Mouse (Mus musculus): ENCODE data around the gene Lipc. TPM values are rescaled to one million over a fixed set of nuclear protein-coding genes. Genes with fewer than 3 reads are reported as not detected.

The Lipc gene
- polyA plus RNA-seq, 1 experiment from 2014 or later = 0.56 TPM

DNA sequence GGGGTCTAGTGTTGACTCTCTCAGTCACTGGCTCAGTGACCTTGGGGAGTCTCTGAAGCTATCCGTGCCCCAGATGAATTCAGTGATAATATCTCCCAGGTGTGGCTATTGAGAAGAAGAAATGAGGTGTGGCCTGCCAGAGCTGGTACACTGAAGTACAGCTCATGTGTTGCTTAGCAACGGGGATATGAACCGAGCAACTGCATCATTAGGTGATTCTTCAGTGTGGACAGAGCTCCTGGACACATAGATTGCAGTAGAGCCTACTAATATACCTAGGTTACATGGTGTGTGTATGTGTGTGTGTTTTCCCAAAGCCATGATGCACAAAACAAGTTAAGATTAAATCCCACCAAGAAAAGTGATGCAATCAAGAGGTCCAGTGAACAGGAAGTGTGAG lies 100.5 kb downstream of the Lipc start:
- no peak for ATAC-seq (replicated peaks; ENCODE audit: extremely low read depth, insufficient read depth, low FRiP score)
- H3K4me3 ChIP-seq (ENCODE audit: low read length) = no peak overlapping the region
- peaks cover 28% of the 10 kb centered on the region for H3K4me1 ChIP-seq (ENCODE audit: control insufficient read depth, insufficient read depth, low read length)
- H3K36me3 ChIP-seq (ENCODE audit: control insufficient read depth, insufficient read depth) = no peaks in the 10 kb centered on the region
- no peak overlapping the region for H3K9ac ChIP-seq (ENCODE audit: low read length)
- H3K9me3 ChIP-seq (replicated peaks; ENCODE audit: control insufficient read depth, low read length) = no peaks in the 10 kb centered on the region
- WGBS = 73% methylated on average over 3 of the region's 3 CpGs
- no peak overlapping the region for H3K27ac ChIP-seq (ENCODE audit: low read length)
- no peak overlapping the region for H3K4me2 ChIP-seq (ENCODE audit: low read depth, low read length)
- H3K27me3 ChIP-seq (ENCODE audit: control insufficient read depth, insufficient read depth, low read length) = no peaks in the 10 kb centered on the region

DNA sequence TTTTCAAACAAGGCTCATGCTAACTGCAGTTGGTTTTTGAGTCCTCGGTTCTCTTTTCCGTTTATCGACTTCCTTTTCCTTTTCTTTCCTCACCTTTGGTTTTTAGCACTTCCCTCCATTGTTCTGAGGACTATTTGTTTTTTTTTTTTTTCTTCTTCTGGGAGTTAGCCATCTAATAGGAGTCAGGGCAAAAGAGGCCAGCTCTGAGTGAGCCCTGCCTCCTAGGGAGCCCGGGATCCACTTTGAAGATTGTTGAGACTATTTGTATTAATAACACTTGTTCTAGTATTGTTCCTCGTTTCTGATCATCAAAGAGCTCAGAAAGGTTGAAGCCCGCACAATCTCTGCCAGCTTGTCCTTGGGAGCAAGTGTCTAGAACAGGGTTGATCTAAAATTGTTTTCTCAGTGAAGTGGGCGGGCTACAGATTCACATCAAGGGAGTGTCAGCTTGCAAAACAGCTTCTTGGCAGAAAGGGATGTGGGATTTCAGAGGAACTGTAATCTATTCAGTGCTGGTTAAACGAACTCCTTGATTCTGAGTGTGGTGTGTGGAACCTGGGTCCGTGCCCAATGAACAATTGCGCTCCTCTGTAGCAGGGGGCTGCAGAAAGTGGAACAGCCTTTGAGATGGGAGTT lies 103.8 kb downstream of the Lipc start:
- peak overlapping the region; percentile 33 for H3K4me3 ChIP-seq (ENCODE audit: low read length)

DNA sequence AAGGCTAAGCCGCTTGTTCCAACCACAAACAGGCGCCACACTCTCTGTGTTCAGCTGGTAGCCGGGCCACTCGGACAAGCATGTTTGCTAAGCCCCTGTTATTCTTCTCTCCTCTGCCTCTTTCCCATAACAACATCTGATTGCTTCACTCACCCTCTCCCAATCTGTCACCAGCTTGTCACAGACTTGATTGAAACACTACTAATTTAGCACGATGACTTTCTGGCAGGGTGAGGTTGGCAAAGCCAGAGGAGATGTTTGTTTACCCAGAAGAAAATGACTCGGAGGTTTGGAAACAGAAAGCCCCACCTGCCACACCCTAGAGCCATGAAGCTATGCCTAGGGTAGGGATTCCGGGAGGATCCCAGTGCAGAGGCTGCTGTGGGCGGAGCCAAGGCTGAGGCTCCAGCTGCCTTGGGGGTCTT lies 104.4 kb downstream of the Lipc start:
- no peaks in the 10 kb centered on the region for H3K36me3 ChIP-seq (ENCODE audit: control insufficient read depth, insufficient read depth)
- H3K4me1 ChIP-seq (ENCODE audit: control insufficient read depth, insufficient read depth, low read length) = peaks cover 14% of the 10 kb centered on the region
- H3K27me3 ChIP-seq (ENCODE audit: control insufficient read depth, insufficient read depth, low read length) = no peaks in the 10 kb centered on the region
- peak; percentile 59 for ATAC-seq (replicated peaks; ENCODE audit: extremely low read depth, insufficient read depth, low FRiP score)
- H3K9ac ChIP-seq (ENCODE audit: low read length) = peak overlapping the region; percentile 51; the same call in 1 of the 2 replicates
- 0 out of 2 replicates have a peak, but pooled peaks cover 3% of the 10 kb centered on the region for H3K9me3 ChIP-seq (replicated peaks; ENCODE audit: control insufficient read depth, low read length)
- H3K4me3 ChIP-seq (ENCODE audit: low read length) = peak overlapping the region; percentile 33
- 19% methylated on average over 8 of the region's 8 CpGs for WGBS
- H3K27ac ChIP-seq (ENCODE audit: low read length) = peak overlapping the region; percentile 82
- H3K4me2 ChIP-seq (ENCODE audit: low read depth, low read length) = peak overlapping the region; percentile 55

More for the DNA sequence above, 103.8 kb downstream of the Lipc start:
- no peaks in the 10 kb centered on the region for H3K27me3 ChIP-seq (ENCODE audit: control insufficient read depth, insufficient read depth, low read length)
- peak overlapping the region; percentile 55 for H3K4me2 ChIP-seq (ENCODE audit: low read depth, low read length)
- H3K9ac ChIP-seq (ENCODE audit: low read length) = peak overlapping the region; percentile 51; the same call in 1 of the 2 replicates
- H3K27ac ChIP-seq (ENCODE audit: low read length) = peak overlapping the region; percentile 82
- 0 out of 2 replicates have a peak, but pooled peaks cover 3% of the 10 kb centered on the region for H3K9me3 ChIP-seq (replicated peaks; ENCODE audit: control insufficient read depth, low read length)
- peaks cover 14% of the 10 kb centered on the region for H3K4me1 ChIP-seq (ENCODE audit: control insufficient read depth, insufficient read depth, low read length)
- 0 out of 2 replicates have a peak, but pooled peaks have one; percentile 61 for ATAC-seq (replicated peaks; ENCODE audit: extremely low read depth, insufficient read depth, low FRiP score)
- WGBS = 43% methylated on average over 10 of the region's 10 CpGs
- H3K36me3 ChIP-seq (ENCODE audit: control insufficient read depth, insufficient read depth) = no peaks in the 10 kb centered on the region

DNA sequence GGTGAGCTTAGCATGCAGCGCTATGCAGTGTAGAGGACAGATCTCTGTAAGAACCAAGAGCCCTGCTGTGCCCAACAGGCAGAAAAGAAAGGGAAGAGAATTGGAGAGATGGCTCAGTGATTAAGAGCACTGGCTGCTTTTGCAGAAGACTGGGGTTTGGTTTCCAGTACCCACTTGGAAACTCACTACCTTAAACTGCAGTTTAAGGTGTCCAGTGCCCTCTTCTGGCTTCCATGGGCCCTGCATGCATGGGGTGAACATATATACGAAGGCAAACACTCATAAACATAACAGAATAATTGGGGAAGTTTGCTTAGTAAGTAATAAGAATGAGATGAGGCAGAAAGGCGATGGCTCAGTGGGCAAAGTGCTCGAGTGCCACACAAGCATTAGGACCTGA lies 108.8 kb downstream of the Lipc start:
- Histone ChIP-seq H3K4me1 (ENCODE audit: control insufficient read depth, insufficient read depth, low read length) (peaks cover 37% of the 10 kb centered on the region), H3K4me3 (ENCODE audit: low read length) (no peak overlapping the region), H3K27me3 (ENCODE audit: control insufficient read depth, insufficient read depth, low read length) (no peaks in the 10 kb centered on the region), H3K4me2 (ENCODE audit: low read depth, low read length) (no peak overlapping the region), H3K9ac (ENCODE audit: low read length) (no peak overlapping the region), H3K27ac (ENCODE audit: low read length) (peak overlapping the region; percentile 58), H3K9me3 (replicated peaks; ENCODE audit: control insufficient read depth, low read length) (0 out of 2 replicates have a peak, but pooled peaks cover 3% of the 10 kb centered on the region), H3K36me3 (ENCODE audit: control insufficient read depth, insufficient read depth) (no peaks in the 10 kb centered on the region)
- 98% methylated on average over 4 of the region's 4 CpGs for WGBS
- no peak for ATAC-seq (replicated peaks; ENCODE audit: extremely low read depth, insufficient read depth, low FRiP score)

DNA sequence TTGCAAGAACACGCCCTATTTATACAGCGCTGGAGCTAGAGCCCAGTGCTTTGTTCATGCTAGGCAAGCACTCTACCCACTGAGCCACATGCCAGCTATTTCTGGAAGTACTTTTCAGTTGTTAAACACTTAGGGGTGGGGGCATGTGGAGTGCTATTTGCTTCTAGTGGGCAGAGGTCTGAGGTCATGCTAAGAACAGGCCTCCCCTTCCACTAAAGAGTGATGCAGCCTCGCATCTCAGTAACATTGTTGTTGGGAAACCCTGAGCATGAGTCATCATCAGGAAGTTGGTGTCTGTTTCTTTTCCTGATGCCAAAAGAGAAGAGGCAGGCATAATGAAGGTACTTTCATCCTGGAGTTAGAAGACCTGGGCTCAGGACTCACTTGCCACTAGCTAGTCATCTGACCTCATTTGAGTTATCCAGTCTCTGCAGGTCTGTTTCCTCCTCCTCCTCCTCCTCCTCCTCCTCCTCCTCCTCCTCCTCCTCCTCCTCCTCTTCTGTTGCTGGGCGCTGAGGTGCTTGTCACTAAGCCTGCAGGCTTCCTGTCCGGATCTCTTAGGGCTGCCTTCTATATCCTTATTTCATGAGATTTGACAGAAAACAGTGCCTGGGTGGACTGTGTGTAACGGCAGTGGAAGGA lies 109.6 kb downstream of the Lipc start:
- H3K9ac ChIP-seq (ENCODE audit: low read length) = no peak overlapping the region
- peak overlapping the region; percentile 79 for H3K27ac ChIP-seq (ENCODE audit: low read length)
- WGBS = 54% methylated on average over 6 of the region's 6 CpGs
- no peak overlapping the region for H3K4me2 ChIP-seq (ENCODE audit: low read depth, low read length)
- H3K36me3 ChIP-seq (ENCODE audit: control insufficient read depth, insufficient read depth) = no peaks in the 10 kb centered on the region
- H3K4me3 ChIP-seq (ENCODE audit: low read length) = no peak overlapping the region
- ATAC-seq (replicated peaks; ENCODE audit: extremely low read depth, insufficient read depth, low FRiP score) = no peak
- 0 out of 2 replicates have a peak, but pooled peaks cover 3% of the 10 kb centered on the region for H3K9me3 ChIP-seq (replicated peaks; ENCODE audit: control insufficient read depth, low read length)
- H3K4me1 ChIP-seq (ENCODE audit: control insufficient read depth, insufficient read depth, low read length) = peaks cover 28% of the 10 kb centered on the region
- H3K27me3 ChIP-seq (ENCODE audit: control insufficient read depth, insufficient read depth, low read length) = no peaks in the 10 kb centered on the region

DNA sequence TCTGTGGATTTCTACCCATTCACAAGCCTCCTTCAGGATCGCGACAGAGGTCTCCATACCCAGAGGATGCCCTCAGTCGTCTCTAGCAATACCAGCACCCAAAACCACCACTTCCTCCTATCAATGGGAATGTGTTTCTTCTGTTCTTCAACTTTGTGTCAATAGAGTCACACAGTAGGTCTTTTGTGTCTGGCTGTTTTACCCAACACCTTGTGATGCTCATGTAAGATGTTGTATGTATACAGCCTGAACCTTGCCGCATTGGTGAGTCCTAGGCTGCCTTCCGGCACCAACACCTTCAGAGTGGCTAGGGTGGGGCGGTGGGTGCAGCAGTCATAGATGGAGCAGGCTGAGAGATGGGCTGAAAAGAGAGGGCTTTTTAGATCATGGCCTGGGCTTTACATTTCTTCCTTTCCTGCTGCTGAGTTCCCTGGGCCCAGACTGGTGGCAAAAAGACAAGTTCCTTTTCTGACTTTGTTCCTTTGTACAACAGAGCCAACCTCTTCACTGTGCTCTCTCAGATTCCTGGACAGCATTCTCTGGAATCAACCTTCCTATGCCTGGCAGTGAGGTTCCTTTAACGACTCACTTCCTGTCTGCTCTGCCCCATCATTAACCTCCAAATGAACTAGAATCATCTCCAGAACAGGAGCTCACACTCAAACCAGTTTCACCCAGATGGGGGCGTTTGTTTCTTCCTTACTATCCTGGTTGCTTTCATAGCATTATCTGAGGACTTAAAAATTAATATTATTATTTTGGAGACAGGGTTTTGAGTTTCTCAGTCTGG lies 110.4 kb downstream of the Lipc start:
- 76% methylated on average over 8 of the region's 8 CpGs for WGBS
- Histone ChIP-seq H3K27ac (ENCODE audit: low read length) (peak overlapping the region; percentile 79), H3K9ac (ENCODE audit: low read length) (no peak overlapping the region), H3K36me3 (ENCODE audit: control insufficient read depth, insufficient read depth) (no peaks in the 10 kb centered on the region), H3K4me2 (ENCODE audit: low read depth, low read length) (0 out of 2 replicates have a peak overlapping the region, but pooled peaks have one; percentile 28), H3K27me3 (ENCODE audit: control insufficient read depth, insufficient read depth, low read length) (no peaks in the 10 kb centered on the region), H3K4me1 (ENCODE audit: control insufficient read depth, insufficient read depth, low read length) (peaks cover 26% of the 10 kb centered on the region), H3K9me3 (replicated peaks; ENCODE audit: control insufficient read depth, low read length) (0 out of 2 replicates have a peak, but pooled peaks cover 3% of the 10 kb centered on the region), H3K4me3 (ENCODE audit: low read length) (no peak overlapping the region)
- ATAC-seq (replicated peaks; ENCODE audit: extremely low read depth, insufficient read depth, low FRiP score) = no peak

DNA sequence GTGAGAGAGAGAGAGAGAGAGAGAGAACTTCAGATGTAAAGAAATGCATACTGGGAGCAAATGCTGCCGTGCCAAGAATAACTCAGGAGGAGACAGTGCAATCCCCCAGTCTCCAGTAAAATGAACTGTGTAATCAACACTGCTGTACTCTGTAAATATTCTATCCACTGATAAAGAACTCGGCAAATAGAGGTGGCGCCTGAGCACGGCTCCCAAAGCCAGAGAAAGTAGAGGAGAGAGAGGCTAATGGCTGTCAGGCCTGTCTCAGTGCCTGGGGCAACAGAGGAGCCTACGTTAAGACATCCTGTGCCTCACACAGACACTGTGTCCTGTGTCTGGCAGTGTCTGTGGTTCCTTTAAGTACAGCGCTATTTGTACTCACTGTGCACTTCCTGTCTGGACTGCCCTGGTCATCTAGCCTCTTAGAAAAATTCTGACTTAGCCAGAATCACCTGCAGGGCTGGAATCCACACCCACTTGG lies 111.1 kb downstream of the Lipc start:
- peak overlapping the region; percentile 79 for H3K27ac ChIP-seq (ENCODE audit: low read length)
- peak overlapping the region; percentile 42; the same call in 1 of the 2 replicates for H3K9ac ChIP-seq (ENCODE audit: low read length)
- no peaks in the 10 kb centered on the region for H3K36me3 ChIP-seq (ENCODE audit: control insufficient read depth, insufficient read depth)
- peaks cover 26% of the 10 kb centered on the region for H3K4me1 ChIP-seq (ENCODE audit: control insufficient read depth, insufficient read depth, low read length)
- no peaks in the 10 kb centered on the region for H3K27me3 ChIP-seq (ENCODE audit: control insufficient read depth, insufficient read depth, low read length)
- peak; percentile 72 for ATAC-seq (replicated peaks; ENCODE audit: extremely low read depth, insufficient read depth, low FRiP score)
- H3K9me3 ChIP-seq (replicated peaks; ENCODE audit: control insufficient read depth, low read length) = 0 out of 2 replicates have a peak, but pooled peaks cover 3% of the 10 kb centered on the region
- H3K4me2 ChIP-seq (ENCODE audit: low read depth, low read length) = peak overlapping the region; percentile 28; the same call in 1 of the 2 replicates
- 9% methylated on average over 6 of the region's 6 CpGs for WGBS
- peak overlapping the region; percentile 8; the same call in 1 of the 2 replicates for H3K4me3 ChIP-seq (ENCODE audit: low read length)

DNA sequence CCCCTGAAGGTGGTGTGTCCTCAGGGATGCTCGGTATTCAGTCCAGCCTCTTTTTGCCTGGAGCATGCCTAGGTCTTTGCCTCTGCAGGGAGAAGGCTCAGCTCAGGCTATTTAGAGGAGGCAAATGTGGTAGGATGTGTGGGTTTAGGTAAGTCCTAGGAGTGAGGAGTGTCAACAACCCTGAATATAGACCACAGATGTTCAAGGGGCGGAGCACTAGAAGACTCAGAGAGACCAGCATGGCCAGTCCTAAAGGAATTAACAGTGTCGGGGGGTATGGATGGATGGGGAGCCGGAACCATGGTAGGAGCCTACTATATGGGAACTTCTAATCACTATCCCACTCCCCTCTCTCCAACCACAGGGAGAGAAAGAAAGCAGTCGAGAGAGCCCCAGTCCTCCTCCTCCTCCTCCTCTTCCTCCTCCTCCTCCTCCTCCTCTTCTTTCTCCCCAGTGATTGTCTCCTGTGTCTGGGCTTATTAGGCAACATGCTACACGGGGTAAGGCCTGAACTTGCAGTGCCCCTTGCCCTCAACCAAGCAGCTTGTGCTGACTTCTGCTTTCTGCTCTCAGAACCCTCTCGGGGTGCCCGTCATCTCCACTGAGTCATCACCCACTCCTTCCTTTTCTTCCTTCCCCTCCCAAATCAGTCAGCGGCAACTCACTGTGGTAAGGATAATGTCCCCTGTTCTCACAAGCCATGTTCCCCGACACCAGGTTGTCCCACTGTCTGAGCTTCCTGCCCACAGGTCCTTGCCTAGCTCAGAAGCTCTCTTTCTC lies 113.7 kb downstream of the Lipc start:
- Histone ChIP-seq H3K9ac (ENCODE audit: low read length) (no peak overlapping the region), H3K4me3 (ENCODE audit: low read length) (no peak overlapping the region), H3K27ac (ENCODE audit: low read length) (peak overlapping the region; percentile 6; the same call in 1 of the 2 replicates), H3K4me2 (ENCODE audit: low read depth, low read length) (no peak overlapping the region), H3K9me3 (replicated peaks; ENCODE audit: control insufficient read depth, low read length) (0 out of 2 replicates have a peak, but pooled peaks cover under 1% of the 10 kb centered on the region), H3K4me1 (ENCODE audit: control insufficient read depth, insufficient read depth, low read length) (peaks cover 40% of the 10 kb centered on the region), H3K27me3 (ENCODE audit: control insufficient read depth, insufficient read depth, low read length) (no peaks in the 10 kb centered on the region), H3K36me3 (ENCODE audit: control insufficient read depth, insufficient read depth) (no peaks in the 10 kb centered on the region)
- WGBS = 69% methylated on average over 9 of the region's 10 CpGs
- ATAC-seq (replicated peaks; ENCODE audit: extremely low read depth, insufficient read depth, low FRiP score) = no peak
